Mouse (Mus musculus) hindbrain, postnatal 0 days (tissue): Measurements from ENCODE around the gene Hgfac. TPM values are rescaled to one million over a fixed set of nuclear protein-coding genes. Genes with fewer than 3 reads are reported as not detected.

Experiments
- ATAC-seq: fragments of 200-750 bp; cut with Nextera tagmentation; 2 replicates; pipeline ENCODE4 v1.8.0; 2017; ENCODE audit warnings: mild to moderate bottlenecking, moderate TSS enrichment, moderate library complexity
- DNase-seq: peaks from one replicate; pipeline ENCODE4 v3.0.0-alpha.2; 2015; ENCODE audit warnings: low spot score
- H3K27ac ChIP-seq: fragments of 300-500 bp; sonication (generic); 2 replicates; pipeline ENCODE4 v1.5.1; 2014; ENCODE audit warnings: mild to moderate bottlenecking
- H3K27me3 ChIP-seq: fragments of 300-500 bp; sonication (generic); 2 replicates; pipeline ENCODE4 v1.6.1; 2014; ENCODE audit warnings: low read length, mixed read lengths; ENCODE audit not compliant: insufficient read depth
- H3K36me3 ChIP-seq: fragments of 300-500 bp; sonication (generic); 2 replicates; pipeline ENCODE4 v1.6.1; 2014; ENCODE audit warnings: low read length, mixed read lengths; ENCODE audit not compliant: insufficient read depth
- H3K4me1 ChIP-seq: fragments of 300-500 bp; sonication (generic); 2 replicates; pipeline ENCODE4 v1.6.1; 2014; ENCODE audit warnings: antibody characterized with exemption, low read length, mixed read lengths; ENCODE audit not compliant: insufficient read depth
- H3K4me2 ChIP-seq: fragments of 300-500 bp; sonication (generic); 2 replicates; pipeline ENCODE4 v1.6.1; 2014; ENCODE audit warnings: low read depth, mild to moderate bottlenecking, low read length, moderate library complexity, mixed read lengths
- H3K4me3 ChIP-seq: fragments of 300-500 bp; sonication (generic); 2 replicates; pipeline ENCODE4 v1.5.1; 2014; ENCODE audit warnings: low read length
- H3K9ac ChIP-seq: fragments of 300-500 bp; sonication (generic); replicated peaks from 2 replicates; pipeline ENCODE4 v1.6.1; 2014; ENCODE audit warnings: mild to moderate bottlenecking, low read length, moderate library complexity, mixed read lengths
- H3K9me3 ChIP-seq: fragments of 300-500 bp; sonication (generic); 2 replicates; pipeline ENCODE4 v1.6.1; 2016; ENCODE audit warnings: low read length, mixed read lengths
- CTCF ChIP-seq: IDR thresholded peaks from 2 replicates; pipeline ENCODE4 v1.5.1; 2016; ENCODE audit warnings: antibody characterized with exemption, control low read depth, low read depth
- WGBS: fragments of 180-500 bp; shearing (Covaris S2); extraction: QIAGEN DNeasy Blood & Tissue Kit; methylation state at CpG from one replicate; pipeline ENCODE4 v1.1.7; 2014; 5-methylcytosine and 5-hydroxymethylcytosine counted together
- microRNA-seq, 2 experiments: library from miRNA; unstranded; fragments of <30 nt; microRNA quantifications; one replicate each; pipeline ENCODE4; 2016
- polyA plus RNA-seq: library from polyadenylated mRNA; unstranded; fragments of >200 nt; fragmentation: Nextera tagmentation; extraction: Ambion mirVana; gene quantifications from 2 replicates; pipeline ENCODE4 v1.2.1, GENCODE M21; 2015
- total RNA-seq: library from RNA; depleted of rRNA; stranded (reverse); fragments of >200 nt; gene quantifications from 2 replicates; pipeline ENCODE4 v1.2.3, GENCODE M21; 2014; rRNA removed

Gene Hgfac
- total and polyA plus RNA-seq, 2 experiments from 2014 or later: 0.78 TPM; not detected in 1

- ATAC-seq: no peak
- no peak for DNase-seq
- Histone ChIP-seq H3K9ac (no peak overlapping the region), H3K4me2 (no peak overlapping the region), H3K4me3 (no peak overlapping the region), H3K9me3 (no peaks in the 10 kb centered on the region), H3K27me3 (no peaks in the 10 kb centered on the region), H3K4me1 (peaks cover 3% of the 10 kb centered on the region; the same call in 1 of the 2 replicates), H3K36me3 (no peaks in the 10 kb centered on the region), H3K27ac (no peak overlapping the region)
- TF ChIP-seq CTCF: no peak
- 67% methylated on average over 3 of the region's 3 CpGs for WGBS
Measured at GRCm38 (mm10) chr5:35084913-35085312, 43.6 kb downstream of the Hgfac start.

DNA sequence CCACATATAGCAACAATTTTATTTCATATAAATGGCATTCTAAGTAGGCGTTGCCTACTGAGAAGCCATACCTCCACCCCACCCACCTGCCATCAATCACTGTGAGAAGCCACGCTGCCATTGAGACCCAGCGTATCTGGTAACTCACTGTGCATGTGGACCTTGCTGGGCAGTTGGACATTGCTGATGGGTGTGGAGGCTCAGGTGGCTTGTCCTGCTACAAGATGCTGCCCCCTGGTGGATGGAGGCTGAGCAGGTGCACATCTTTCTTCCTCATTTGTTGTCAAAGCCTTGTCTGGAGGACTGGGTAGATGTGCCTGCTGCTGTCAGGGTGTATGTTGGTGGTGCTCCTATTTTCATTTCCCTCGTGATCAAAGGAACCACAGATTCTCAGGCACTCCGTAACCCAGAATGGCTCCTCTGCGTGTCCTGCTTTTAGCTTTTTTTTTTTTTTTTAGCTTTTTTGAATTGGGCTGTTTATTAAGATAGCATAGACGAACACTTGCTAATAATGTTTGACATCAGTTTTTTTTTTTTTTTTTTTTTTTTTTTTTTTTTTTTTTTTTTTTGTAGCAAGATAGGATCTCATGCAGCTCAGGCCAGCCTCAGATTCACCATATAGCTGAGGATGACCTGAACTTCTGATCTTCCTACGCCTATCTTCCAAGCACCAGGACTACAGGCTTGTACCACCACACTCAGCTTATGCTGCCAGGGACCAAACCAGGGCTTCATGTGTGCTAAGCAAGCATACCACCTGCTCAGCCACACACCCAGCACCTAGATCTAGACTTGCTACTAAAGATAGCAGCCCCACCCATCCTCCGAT lies 47.7 kb downstream of the Hgfac start:
- Histone ChIP-seq H3K9ac (no peak overlapping the region), H3K4me1 (no peaks in the 10 kb centered on the region), H3K4me3 (no peak overlapping the region), H3K9me3 (no peaks in the 10 kb centered on the region), H3K27ac (no peak overlapping the region), H3K27me3 (no peaks in the 10 kb centered on the region), H3K4me2 (no peak overlapping the region), H3K36me3 (peaks cover 26% of the 10 kb centered on the region)
- DNase-seq: peak; percentile 72
- 68% methylated on average over 9 of the region's 9 CpGs for WGBS
- 0 out of 2 replicates have a peak, but pooled peaks have one; percentile 12 for ATAC-seq
- peak; percentile 85 for TF ChIP-seq CTCF

- Histone ChIP-seq H3K4me1 (no peaks in the 10 kb centered on the region), H3K4me3 (no peak overlapping the region), H3K27ac (no peak overlapping the region), H3K36me3 (peaks cover 31% of the 10 kb centered on the region), H3K9ac (no peak overlapping the region), H3K9me3 (no peaks in the 10 kb centered on the region), H3K4me2 (no peak overlapping the region), H3K27me3 (no peaks in the 10 kb centered on the region)
- TF ChIP-seq CTCF: no peak
- DNase-seq (no peak), ATAC-seq (no peak)
- WGBS: 87% methylated on average over 5 of the region's 5 CpGs
Measured at GRCm38 (mm10) chr5:35089614-35089963, 48.3 kb downstream of the Hgfac start.

DNA sequence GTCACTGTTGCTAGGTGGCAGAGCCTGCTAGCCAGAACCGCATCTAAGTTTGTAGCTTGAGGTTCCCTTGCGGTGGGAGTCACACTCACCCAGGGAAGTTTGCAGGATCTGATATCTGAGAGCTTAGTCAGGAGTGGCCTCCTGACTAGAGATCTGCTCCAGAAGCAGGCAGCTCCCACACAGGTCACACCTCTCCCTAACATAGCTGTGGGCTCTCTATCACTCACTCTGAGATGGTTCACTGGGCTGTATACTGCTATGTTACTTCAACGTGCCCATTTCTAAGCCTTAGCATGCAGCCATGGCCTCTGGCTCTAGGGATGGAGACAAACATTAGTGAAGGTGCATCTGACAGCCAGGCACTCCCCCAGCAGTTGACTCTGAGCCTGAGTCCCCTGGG lies 50.3 kb downstream of the Hgfac start:
- no peaks in the 10 kb centered on the region for H3K27me3 ChIP-seq
- no peak for TF ChIP-seq CTCF
- no peak overlapping the region for H3K4me3 ChIP-seq
- WGBS: 92% methylated on average over 3 of the region's 3 CpGs
- H3K27ac ChIP-seq: no peak overlapping the region
- no peaks in the 10 kb centered on the region for H3K9me3 ChIP-seq
- peaks cover 50% of the 10 kb centered on the region for H3K36me3 ChIP-seq
- no peak for DNase-seq
- ATAC-seq: no peak
- no peak overlapping the region for H3K9ac ChIP-seq
- H3K4me1 ChIP-seq: no peaks in the 10 kb centered on the region
- H3K4me2 ChIP-seq: no peak overlapping the region

Small RNAs within 50 kb of the gene (microRNA-seq; reads per million reads assigned to microRNA genes)
- 5.0 to 6.9 reads per million in 2 experiments for gene Mir3097

Other genes with a start within 250 kb of the Hgfac start
- gene Msantd1, start 133.5 kb upstream of the Hgfac start, total RNA-seq: 8.8 and 10.0 TPM in 2 replicates
- 5.9 and 7.8 TPM in 2 replicates for gene Msantd1, start 133.5 kb upstream of the Hgfac start, polyA plus RNA-seq
- 57.9 and 62.5 TPM in 2 replicates for gene Rgs12, start 92.1 kb upstream of the Hgfac start, total RNA-seq
- gene Rgs12, start 92.1 kb upstream of the Hgfac start, polyA plus RNA-seq: 32.3 and 35.1 TPM in 2 replicates
- gene Dok7, start 15.3 kb downstream of the Hgfac start, total RNA-seq: 24.5 and 26.9 TPM in 2 replicates
- gene Dok7, start 15.3 kb downstream of the Hgfac start, polyA plus RNA-seq: 10.9 and 11.6 TPM in 2 replicates
- 97.2 and 99.5 TPM in 2 replicates for gene Lrpap1, start 64.3 kb downstream of the Hgfac start, total RNA-seq
- gene Lrpap1, start 64.3 kb downstream of the Hgfac start, polyA plus RNA-seq: 200 and 205 TPM in 2 replicates
- gene Adra2c, start 236.8 kb downstream of the Hgfac start, total RNA-seq: 33.1 and 33.6 TPM in 2 replicates
- 1.8 and 2.3 TPM in 2 replicates for gene Adra2c, start 236.8 kb downstream of the Hgfac start, polyA plus RNA-seq